ENCODE assay signal across 19 mouse cellular contexts in genomic region chr10:75437284-75437683, GRCm38 (mm10). TPM values are rescaled to one million over a fixed set of nuclear protein-coding genes. Genes with fewer than 3 reads are reported as not detected.
A peak's percentile ranks its signal among the peaks of the same experiment; 100 is the strongest.
DNase-seq lines count a peak whose midpoint lies in the region; ATAC-seq lines count a peak whose summit lies in the region.
"Had no signal": no experiment of that assay in that cellular context is flagged by ENCODE, and none has a peak within 500 bp of the region (broad histone marks: within the 10 kb centered on the region; RNA-seq: fewer than 3 reads in every experiment).

No protein-coding gene starts in this region.

- no peaks in the 10 kb centered on the region for H3K27me3 ChIP-seq in forebrain, embryonic 15.5 days
- H3K27me3 ChIP-seq in forebrain, embryonic 14.5 days (replicated peaks; ENCODE audit: control insufficient read depth, insufficient read depth, low read length): no peaks in the 10 kb centered on the region
- H3K27me3 ChIP-seq in kidney, embryonic 16.5 days (ENCODE audit: insufficient read depth, low read length): no peaks in the 10 kb centered on the region
- H3K27me3 ChIP-seq in kidney, embryonic 14.5 days (ENCODE audit: control insufficient read depth, insufficient read depth, low read length): no peaks in the 10 kb centered on the region
- H3K27me3 ChIP-seq: CH12.LX; embryonic facial prominence, embryonic 13.5 days; limb, embryonic 12.5 days; liver, embryonic 15.5 days had no signal

- 0 out of 2 replicates have a peak, but pooled peaks have one; percentile 6 for ATAC-seq in forebrain, embryonic 15.5 days (replicated peaks)
- no peak for ATAC-seq in forebrain, embryonic 14.5 days
- ATAC-seq in kidney, embryonic 16.5 days (ENCODE audit: low FRiP score, low TSS enrichment): 0 out of 2 replicates have a peak, but pooled peaks have one; percentile 20
- no peak for ATAC-seq in kidney, embryonic 14.5 days (ENCODE audit: low FRiP score, low TSS enrichment)

- WGBS in forebrain, embryonic 15.5 days: 82% methylated on average over 1 of the region's 1 CpGs
- 85% methylated on average over 1 of the region's 1 CpGs for WGBS in forebrain, embryonic 14.5 days
- WGBS in kidney, embryonic 16.5 days: 100% methylated on average over 1 of the region's 1 CpGs
- 90% methylated on average over 1 of the region's 1 CpGs for WGBS in kidney, embryonic 14.5 days

- H3K4me3 ChIP-seq in forebrain, embryonic 15.5 days: no peak overlapping the region
- no peak overlapping the region for H3K4me3 ChIP-seq in forebrain, embryonic 14.5 days (ENCODE audit: low read depth, low read length)
- H3K4me3 ChIP-seq in kidney, embryonic 16.5 days (ENCODE audit: low read length): no peak overlapping the region
- no peak overlapping the region for H3K4me3 ChIP-seq in kidney, embryonic 14.5 days (ENCODE audit: low read length)
- H3K4me3 ChIP-seq: embryonic facial prominence, embryonic 13.5 days; gastrocnemius, adult 2 months; heart, adult 2 months; left cerebral cortex, adult 2 months; limb, embryonic 12.5 days; liver, embryonic 15.5 days; midbrain, embryonic 12.5 days had no signal

- no peak overlapping the region for H3K9ac ChIP-seq in forebrain, embryonic 15.5 days (replicated peaks)
- no peak overlapping the region for H3K9ac ChIP-seq in forebrain, embryonic 14.5 days (ENCODE audit: low read length)
- H3K9ac ChIP-seq in kidney, embryonic 16.5 days (replicated peaks; ENCODE audit: low read length): no peak overlapping the region
- H3K9ac ChIP-seq in kidney, embryonic 14.5 days (ENCODE audit: low read depth, low read length): no peak overlapping the region
- H3K9ac ChIP-seq: embryonic facial prominence, embryonic 13.5 days; hindbrain, embryonic 14.5 days; limb, embryonic 12.5 days; liver, embryonic 15.5 days; midbrain, embryonic 12.5 days had no signal

- no peaks in the 10 kb centered on the region for H3K9me3 ChIP-seq in forebrain, embryonic 15.5 days
- H3K9me3 ChIP-seq in forebrain, embryonic 14.5 days (replicated peaks; ENCODE audit: control insufficient read depth, low read length): no peaks in the 10 kb centered on the region
- H3K9me3 ChIP-seq in kidney, embryonic 16.5 days (ENCODE audit: low read length): no peaks in the 10 kb centered on the region
- no peaks in the 10 kb centered on the region for H3K9me3 ChIP-seq in kidney, embryonic 14.5 days (ENCODE audit: control insufficient read depth, low read length)
- H3K9me3 ChIP-seq: embryonic facial prominence, embryonic 13.5 days; limb, embryonic 12.5 days; liver, embryonic 15.5 days; midbrain, embryonic 12.5 days had no signal

- H3K4me2 ChIP-seq in forebrain, embryonic 15.5 days (replicated peaks): no peak overlapping the region
- H3K4me2 ChIP-seq in forebrain, embryonic 14.5 days (ENCODE audit: low read length): no peak overlapping the region
- no peak overlapping the region for H3K4me2 ChIP-seq in kidney, embryonic 16.5 days (replicated peaks; ENCODE audit: low read depth, low read length)
- H3K4me2 ChIP-seq in kidney, embryonic 14.5 days (replicated peaks; ENCODE audit: low read depth, low read length): no peak overlapping the region
- H3K4me2 ChIP-seq: embryonic facial prominence, embryonic 13.5 days; hindbrain, embryonic 14.5 days; limb, embryonic 12.5 days; liver, embryonic 15.5 days; midbrain, embryonic 12.5 days had no signal

- H3K27ac ChIP-seq in forebrain, embryonic 15.5 days (replicated peaks): peak overlapping the region; percentile 75; the same call in 1 of the 2 replicates
- no peak overlapping the region for H3K27ac ChIP-seq in forebrain, embryonic 14.5 days (ENCODE audit: low read depth, low read length)
- H3K27ac ChIP-seq in kidney, embryonic 16.5 days (ENCODE audit: low read length): no peak overlapping the region
- H3K27ac ChIP-seq in kidney, embryonic 14.5 days (ENCODE audit: low read depth, low read length): no peak overlapping the region
- H3K27ac ChIP-seq: embryonic facial prominence, embryonic 13.5 days; gastrocnemius, adult 2 months; kidney, postnatal 0 days; left cerebral cortex, adult 2 months; limb, embryonic 12.5 days; liver, embryonic 15.5 days; midbrain, embryonic 12.5 days had no signal

- H3K36me3 ChIP-seq in forebrain, embryonic 15.5 days: no peaks in the 10 kb centered on the region
- H3K36me3 ChIP-seq in forebrain, embryonic 14.5 days (ENCODE audit: control insufficient read depth, insufficient read depth, low read length): no peaks in the 10 kb centered on the region
- no peaks in the 10 kb centered on the region for H3K36me3 ChIP-seq in kidney, embryonic 16.5 days (ENCODE audit: insufficient read depth, low read length)
- H3K36me3 ChIP-seq in kidney, embryonic 14.5 days (ENCODE audit: control insufficient read depth, insufficient read depth, low read length): no peaks in the 10 kb centered on the region
- H3K36me3 ChIP-seq: embryonic facial prominence, embryonic 13.5 days; limb, embryonic 12.5 days; liver, embryonic 15.5 days; midbrain, embryonic 12.5 days had no signal

- peaks cover 23% of the 10 kb centered on the region for H3K4me1 ChIP-seq in forebrain, embryonic 15.5 days
- peaks cover 3% of the 10 kb centered on the region; the same call in 1 of the 2 replicates for H3K4me1 ChIP-seq in forebrain, embryonic 14.5 days (ENCODE audit: control insufficient read depth, insufficient read depth, low read length)
- H3K4me1 ChIP-seq in kidney, embryonic 16.5 days (ENCODE audit: insufficient read depth, low read length): no peaks in the 10 kb centered on the region
- H3K4me1 ChIP-seq in kidney, embryonic 14.5 days (ENCODE audit: control insufficient read depth, insufficient read depth, low read length): no peaks in the 10 kb centered on the region
- H3K4me1 ChIP-seq: embryonic facial prominence, embryonic 13.5 days; limb, embryonic 12.5 days; liver, embryonic 15.5 days had no signal

- no peak for DNase-seq in forebrain, embryonic 14.5 days (ENCODE audit: low spot score)
- DNase-seq in layer of hippocampus, postnatal 36 days: peak; percentile 16 to 28
- no peak for DNase-seq in layer of hippocampus, adult 9-10 months (ENCODE audit: low spot score)

RNA-seq across cellular contexts. Expression of gene Upb1, which starts 36.4 kb away (rescaled TPM):
- polyA plus RNA-seq in forebrain, embryonic 15.5 days (2015; fragmentation: Nextera tagmentation; extraction: Ambion mirVana): 0.13 and 0.19 TPM in 2 replicates
- polyA plus RNA-seq in forebrain, embryonic 14.5 days (2014; fragmentation: Nextera tagmentation; extraction: Ambion mirVana): 0.11 and 0.14 TPM in 2 replicates
- polyA plus RNA-seq in kidney, embryonic 16.5 days (2015; fragmentation: Nextera tagmentation; extraction: Ambion mirVana): 3.1 and 3.3 TPM in 2 replicates
- 0.93 and 1.3 TPM in 2 replicates for polyA plus RNA-seq in kidney, embryonic 14.5 days (2014; fragmentation: Nextera tagmentation; extraction: Ambion mirVana)
- total RNA-seq in layer of hippocampus, postnatal 36 days (2021): not detected
- total RNA-seq: gastrocnemius, adult 2 months; gastrocnemius, postnatal 36 days had no signal
- polyA plus RNA-seq: forebrain, embryonic 11.5 days; neural tube, embryonic 11.5 days had no signal

Comparison
In these comparisons a context has a peak if more than half of its experiments do, and no peak if none do; other contexts are left out.
1. ATAC-seq: peak in forebrain, embryonic 15.5 days (single experiment) and kidney, embryonic 16.5 days (single experiment); none in forebrain, embryonic 14.5 days (single experiment) and kidney, embryonic 14.5 days (single experiment).
2. DNase-seq: peak in layer of hippocampus, postnatal 36 days (2 of 2); none in forebrain, embryonic 14.5 days (single experiment) and layer of hippocampus, adult 9-10 months (single experiment).